Mouse (Mus musculus): ENCODE data around the gene Arl3. TPM values are rescaled to one million over a fixed set of nuclear protein-coding genes. Genes with fewer than 3 reads are reported as not detected.
A peak's percentile ranks its signal among the peaks of the same experiment; 100 is the strongest.

The Arl3 gene
- 10 to 100 TPM; 22.1 to 24.5 TPM for polyA plus RNA-seq (2017; shearing (Covaris generic))

- ATAC-seq, result peak; percentile 86
These were observed at the start of gene Arl3, which contains the start of gene Sfxn2 for GRCm38 (mm10) chr19:46572951-46573937. TSS of gene Arl3 (minus strand) at chr19:46573198. TSS of gene Sfxn2 (plus strand) at chr19:46573365.

- ATAC-seq, result no peak
These were observed 49.7 kb upstream of the Arl3 start for GRCm38 (mm10) chr19:46622659-46623193.

GRCm38 (mm10) chr19:46621236-46622183, 48.5 kb upstream of the Arl3 start:
- no peak for ATAC-seq

GRCm38 (mm10) chr19:46620016-46620808, 47.2 kb upstream of the Arl3 start:
- peak; percentile 84 for ATAC-seq

- no peak for ATAC-seq
These were observed 46.5 kb upstream of the Arl3 start for GRCm38 (mm10) chr19:46619518-46619917.

GRCm38 (mm10) chr19:46619001-46619400, 46.0 kb upstream of the Arl3 start:
- no peak for ATAC-seq

GRCm38 (mm10) chr19:46618322-46618721, 45.3 kb upstream of the Arl3 start:
- ATAC-seq, result no peak

- ATAC-seq, result peak; percentile 41
These were observed 44.4 kb upstream of the Arl3 start for GRCm38 (mm10) chr19:46617361-46617760.

GRCm38 (mm10) chr19:46616378-46616777, 43.4 kb upstream of the Arl3 start:
- ATAC-seq, result no peak

- no peak for ATAC-seq
These were observed 35.2 kb upstream of the Arl3 start for GRCm38 (mm10) chr19:46608158-46608557.

- ATAC-seq, result peak; percentile 67
These were observed 34.4 kb upstream of the Arl3 start for GRCm38 (mm10) chr19:46607424-46607823.

GRCm38 (mm10) chr19:46606718-46607117, 33.7 kb upstream of the Arl3 start:
- no peak for ATAC-seq

GRCm38 (mm10) chr19:46602406-46602805, 29.4 kb upstream of the Arl3 start:
- no peak for ATAC-seq

GRCm38 (mm10) chr19:46601491-46601890, 28.5 kb upstream of the Arl3 start:
- no peak for ATAC-seq

GRCm38 (mm10) chr19:46600371-46600770, 27.4 kb upstream of the Arl3 start:
- no peak for ATAC-seq

- ATAC-seq, result no peak
These were observed 26.6 kb upstream of the Arl3 start for GRCm38 (mm10) chr19:46599375-46600256.

- peak; percentile 99 for ATAC-seq
These were observed 25.8 kb upstream of the Arl3 start, which contains the start of gene Wbp1l for GRCm38 (mm10) chr19:46598720-46599252. TSS of gene Wbp1l (plus strand) at chr19:46599084.

GRCm38 (mm10) chr19:46598187-46598586, 25.2 kb upstream of the Arl3 start:
- no peak for ATAC-seq

GRCm38 (mm10) chr19:46592751-46593439, 19.9 kb upstream of the Arl3 start:
- no peak for ATAC-seq

- ATAC-seq, result no peak
These were observed 18.6 kb upstream of the Arl3 start for GRCm38 (mm10) chr19:46591575-46591974.

All from activated CD4-positive, CD25-positive, alpha-beta regulatory T cell, adult 4 months (primary cell).